Mouse (Mus musculus) R1 (cell line): ENCODE measurements around the gene Axl.
A peak's percentile ranks its signal among the peaks of the same experiment; 100 is the strongest.

ENCODE experiments used
- DNase-seq: peaks from one replicate; pipeline ENCODE4 v3.0.0-alpha.2; 2018; ENCODE audit warnings: low read depth, low spot score

The Axl gene

GRCm38 (mm10) chr7:25788220-25789128, at the start of gene Axl:
Gene Axl, minus strand, starts transcription at chr7:25788705.
- DNase-seq, result peak; percentile 58

DNA sequence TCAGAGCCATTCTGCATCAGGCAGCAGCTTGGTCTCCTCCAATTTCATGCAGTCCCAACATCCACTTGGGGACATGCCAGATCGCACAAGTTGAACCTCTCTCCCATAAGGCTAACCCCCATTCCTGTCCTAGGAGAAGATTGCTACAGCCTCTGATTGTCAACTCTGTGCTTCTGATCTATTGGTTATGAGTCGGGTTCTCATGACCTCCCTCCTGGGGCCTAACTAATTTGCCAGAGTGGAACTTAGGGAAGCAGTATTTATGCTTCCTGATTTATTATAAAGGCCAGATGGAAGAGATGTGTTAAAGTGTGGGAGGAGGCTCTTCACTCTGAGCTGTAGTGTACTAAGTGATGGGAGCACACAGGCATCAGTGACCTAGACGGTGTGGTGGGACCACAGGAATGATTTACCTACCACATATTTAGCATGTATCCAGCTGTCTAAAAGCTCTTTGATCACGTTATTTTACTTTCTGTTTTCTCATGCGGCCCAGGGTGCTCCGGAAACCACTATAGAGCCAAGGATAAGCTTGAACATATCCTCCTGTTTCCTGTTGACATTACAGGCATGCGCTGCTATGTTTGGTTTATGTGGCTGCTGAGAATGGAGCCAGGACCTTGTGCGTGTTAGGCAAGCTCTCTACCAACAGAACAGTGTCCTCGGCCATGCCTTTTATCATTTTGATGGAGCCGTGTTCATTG, 46.8 kb upstream of the Axl start:
- DNase-seq, result no peak

DNA sequence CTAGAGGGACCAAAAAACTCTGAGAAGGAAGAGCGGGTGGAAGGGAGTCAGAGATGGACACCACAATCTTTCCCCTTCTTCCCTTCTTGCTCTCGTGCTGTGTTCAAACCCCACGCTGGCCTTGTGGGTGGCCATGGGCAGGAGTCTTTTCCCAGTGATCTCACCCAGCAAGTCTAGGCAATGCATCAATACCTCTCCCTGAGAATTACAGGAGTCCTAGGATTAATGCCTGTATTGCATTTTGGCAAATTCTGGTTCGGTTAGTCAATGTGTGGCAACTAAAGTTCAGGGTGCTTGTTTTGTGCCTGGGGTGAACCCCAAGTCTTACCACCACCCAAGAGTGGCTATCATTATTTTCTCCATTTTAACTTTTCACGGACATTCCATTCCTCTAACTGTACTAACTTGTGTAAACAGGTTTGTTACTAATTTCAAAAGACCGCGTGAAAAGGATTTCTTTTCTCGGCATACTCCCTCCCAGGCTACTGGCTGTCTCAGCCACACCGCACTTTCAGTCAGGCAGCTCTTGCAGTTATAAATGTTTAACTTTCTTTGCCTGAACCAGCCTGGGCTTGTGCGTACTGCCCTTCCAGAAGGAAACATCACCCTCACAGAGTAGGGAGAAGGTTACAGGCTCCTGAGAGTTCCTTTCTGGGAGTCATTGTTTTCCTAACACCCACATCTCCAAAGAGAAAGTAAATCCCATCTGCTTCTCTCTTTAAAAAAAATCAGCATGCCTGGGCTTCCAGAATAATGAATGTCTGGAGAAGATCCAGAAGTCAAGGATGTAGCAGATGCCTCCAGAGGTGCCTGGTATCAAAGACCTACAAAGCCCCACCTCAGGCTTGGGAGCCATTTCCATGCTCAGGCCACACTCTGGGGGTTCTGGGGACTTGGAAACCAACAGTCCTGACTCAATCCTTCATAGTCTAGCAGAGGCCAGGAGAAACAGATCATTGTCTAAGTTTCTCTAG, 43.3 kb upstream of the Axl start:
- DNase-seq, result no peak

GRCm38 (mm10) chr7:25830251-25830650, 41.7 kb upstream of the Axl start:
- no peak for DNase-seq

DNA sequence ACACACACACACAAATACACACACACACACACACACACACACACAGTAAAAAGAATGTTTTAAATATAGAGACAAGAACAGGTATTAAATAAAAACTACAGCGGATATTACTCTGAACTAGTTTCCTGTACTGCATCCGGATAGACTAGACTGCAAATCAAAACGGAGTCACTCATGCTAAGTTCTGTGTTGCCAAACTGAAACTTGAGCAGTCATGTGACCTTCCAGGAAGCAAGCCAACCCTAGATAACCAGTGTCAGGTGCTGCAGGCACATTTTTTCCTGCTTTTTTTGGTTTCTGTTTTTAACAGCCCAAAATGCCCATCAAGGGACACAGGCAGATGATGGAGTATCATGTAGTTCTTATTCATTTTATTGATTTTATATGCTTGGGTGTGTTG, 38.7 kb upstream of the Axl start:
- no peak for DNase-seq

- DNase-seq, result no peak
These were observed 37.5 kb upstream of the Axl start for GRCm38 (mm10) chr7:25826029-25826428.

DNA sequence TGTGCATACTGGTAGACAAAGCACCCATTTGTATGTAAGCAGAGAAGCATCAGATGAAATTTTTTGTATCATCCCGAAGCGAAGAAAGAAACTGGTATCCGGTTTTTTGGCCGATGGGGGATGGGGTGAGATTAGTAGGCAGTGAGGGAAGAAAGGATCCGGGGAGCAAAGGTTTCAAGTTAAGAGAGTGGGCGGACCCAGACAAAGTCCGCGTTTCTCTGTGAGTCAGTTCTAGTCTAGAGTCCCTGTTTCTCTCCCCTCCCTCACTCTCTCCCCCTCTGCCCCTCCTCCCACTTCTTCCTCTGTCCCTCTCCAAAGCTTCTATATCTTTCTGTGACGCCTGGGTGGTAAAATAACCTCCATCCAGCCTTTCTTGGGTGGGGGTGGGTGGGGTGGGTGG, 36.5 kb upstream of the Axl start:
- DNase-seq, result no peak

DNA sequence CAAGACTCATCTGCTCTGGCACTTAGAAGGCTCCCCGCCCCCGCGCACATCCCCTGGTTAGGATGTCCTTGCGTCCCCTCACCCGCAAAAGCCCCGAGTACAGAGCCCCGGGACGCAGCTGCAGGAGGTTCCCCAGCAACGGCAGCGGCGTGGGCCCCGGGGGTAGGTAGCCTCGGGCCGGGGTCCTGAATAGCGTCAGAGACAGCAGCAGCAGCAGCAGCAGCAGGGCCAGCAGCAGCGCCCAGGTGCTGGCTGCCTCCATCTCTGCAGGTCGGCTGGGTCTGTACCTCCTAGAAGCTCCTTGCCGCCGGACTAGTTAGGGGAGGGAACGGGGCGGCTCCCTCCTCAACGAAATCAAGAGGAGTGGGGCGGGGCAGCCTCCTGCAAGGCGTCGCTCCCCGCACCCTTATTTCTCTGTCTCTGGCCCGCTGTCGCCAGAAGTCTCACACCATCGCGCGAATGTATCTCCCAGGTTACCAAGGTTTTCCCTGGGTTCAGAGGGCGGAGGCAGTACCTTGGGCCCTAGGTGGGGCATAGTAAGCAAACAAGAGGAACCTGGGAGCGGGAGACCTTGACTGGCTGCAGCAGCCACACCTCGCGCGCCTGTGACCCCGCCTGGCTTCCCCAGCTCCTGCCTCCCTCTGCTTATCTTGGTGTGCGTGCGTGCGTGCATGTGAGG, 27.9 kb upstream of the Axl start, which contains the start of gene Cyp2s1:
Gene Cyp2s1, minus strand, starts transcription at position 673 of the 679 bp plus-strand sequence.
- DNase-seq, result peak; percentile 97

DNA sequence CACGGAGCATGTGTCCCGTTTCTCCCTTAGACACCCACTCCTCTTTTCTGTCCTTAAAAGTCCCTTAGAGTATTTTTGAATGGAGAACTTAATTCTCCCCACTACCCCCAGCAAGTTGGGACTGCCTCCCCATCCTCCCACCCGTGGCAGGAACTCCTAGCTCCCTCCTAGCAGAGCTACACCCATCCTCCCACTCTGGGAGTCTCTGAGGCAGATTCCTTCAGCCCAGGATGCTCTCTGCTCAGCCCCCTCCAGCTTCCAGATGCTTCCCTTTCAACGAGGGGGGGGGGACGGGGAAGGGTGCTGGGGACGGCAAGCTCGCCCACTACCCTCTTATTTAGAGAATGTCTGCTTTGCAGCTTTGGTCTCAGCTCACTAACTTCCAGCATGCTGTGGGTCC, 27.1 kb upstream of the Axl start:
- no peak for DNase-seq

DNA sequence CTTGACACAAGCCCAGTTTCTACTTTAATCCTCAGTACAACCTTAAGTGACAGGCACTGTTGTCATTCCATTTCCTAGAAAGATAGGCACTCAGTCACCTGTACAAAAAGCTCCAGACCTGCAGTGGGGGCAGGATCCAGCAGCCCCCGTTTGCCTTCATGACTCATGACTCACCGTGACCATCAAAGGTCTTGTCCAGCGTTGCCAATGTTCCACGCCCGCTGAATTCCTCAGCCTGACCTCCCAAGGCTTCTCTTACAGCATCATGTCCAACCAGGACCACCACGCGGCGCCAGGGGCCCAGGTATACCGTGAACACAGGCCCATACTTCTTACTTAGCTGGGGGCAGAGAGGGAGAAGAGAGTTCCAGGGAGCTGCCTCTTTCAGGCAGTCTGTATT, 26.2 kb upstream of the Axl start:
- no peak for DNase-seq

- DNase-seq, result no peak
These were observed 23.7 kb upstream of the Axl start for GRCm38 (mm10) chr7:25812195-25812594.

- no peak for DNase-seq
These were observed 23.2 kb upstream of the Axl start for GRCm38 (mm10) chr7:25811716-25812115.

DNA sequence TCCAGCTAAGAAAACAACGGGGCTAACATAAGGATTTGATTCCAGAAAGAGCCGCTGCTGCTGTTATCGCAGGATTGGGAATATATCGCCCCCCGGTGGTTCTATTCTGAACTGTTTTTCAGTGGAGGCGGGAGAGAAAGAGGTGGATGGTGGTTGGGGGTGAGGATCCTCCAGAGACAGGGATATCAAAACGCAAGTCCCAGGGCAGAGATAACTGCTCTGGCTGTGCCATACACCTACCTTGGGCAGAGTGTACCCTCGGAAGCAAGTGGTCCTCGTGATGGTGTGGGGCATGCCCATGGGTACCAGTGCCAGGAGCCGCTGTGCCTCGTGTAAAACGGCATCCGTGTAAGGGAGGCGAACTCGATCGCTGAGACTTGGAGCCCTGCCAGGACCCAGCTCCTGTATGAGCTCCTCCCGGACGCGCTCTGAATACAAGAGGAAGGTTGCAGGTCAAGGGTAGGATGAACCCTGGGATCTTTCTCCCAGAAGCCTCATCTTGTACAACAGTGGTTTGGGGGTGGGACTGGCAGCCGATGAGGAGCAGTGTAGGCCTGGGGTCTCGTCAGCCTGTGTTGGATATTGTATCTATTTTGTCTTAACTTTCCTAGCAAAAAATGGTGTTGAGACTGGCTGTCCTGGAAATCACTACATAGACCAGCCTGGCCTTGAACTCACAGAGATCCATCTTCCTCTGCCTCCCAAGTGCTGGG, 17.3 kb upstream of the Axl start:
- peak; percentile 86 for DNase-seq

DNA sequence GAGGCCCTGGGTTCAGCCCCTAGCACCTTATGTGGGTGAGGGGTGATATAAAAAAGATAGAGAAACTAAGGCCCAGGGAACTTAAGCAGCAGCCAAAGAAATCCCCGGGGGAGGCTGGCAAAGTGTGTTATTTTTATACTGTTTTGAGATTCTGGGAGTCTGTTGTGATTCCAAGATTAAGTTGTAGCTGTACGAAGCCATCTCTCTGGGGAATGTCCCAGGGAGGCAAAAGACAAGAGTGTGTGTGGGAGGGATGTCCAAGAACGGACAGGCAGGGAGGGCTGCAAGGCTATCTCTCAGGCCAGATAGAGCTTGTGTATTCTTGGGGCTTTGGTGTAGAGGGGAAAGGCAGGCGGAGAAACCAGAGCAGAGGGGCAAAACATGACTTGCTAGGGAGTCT, 16.3 kb upstream of the Axl start:
- no peak for DNase-seq

GRCm38 (mm10) chr7:25803460-25803859, 15.0 kb upstream of the Axl start:
- no peak for DNase-seq

- DNase-seq, result peak; percentile 79
These were observed 14.0 kb upstream of the Axl start for GRCm38 (mm10) chr7:25802241-25803125.

- DNase-seq, result no peak
These were observed 12.5 kb upstream of the Axl start for GRCm38 (mm10) chr7:25801031-25801430.

DNA sequence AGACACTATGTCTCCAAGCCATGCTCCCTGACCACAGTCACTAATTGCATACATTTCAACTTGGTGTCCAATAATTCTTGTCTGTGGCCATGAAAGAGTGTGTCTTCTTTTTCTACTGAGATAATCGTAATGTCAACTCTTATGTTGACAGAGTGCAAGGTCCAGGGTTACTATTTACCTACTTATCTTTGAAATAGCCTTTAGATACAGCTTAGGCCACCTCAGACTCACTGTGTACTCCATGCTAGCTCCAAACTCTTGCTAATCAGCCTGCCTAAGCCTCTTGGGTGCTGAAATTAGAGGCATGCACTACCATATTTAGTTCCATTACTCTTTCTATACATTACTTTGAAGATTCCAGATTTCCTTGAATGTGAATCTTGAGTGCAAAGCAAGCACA, 10.9 kb upstream of the Axl start:
- no peak for DNase-seq

DNA sequence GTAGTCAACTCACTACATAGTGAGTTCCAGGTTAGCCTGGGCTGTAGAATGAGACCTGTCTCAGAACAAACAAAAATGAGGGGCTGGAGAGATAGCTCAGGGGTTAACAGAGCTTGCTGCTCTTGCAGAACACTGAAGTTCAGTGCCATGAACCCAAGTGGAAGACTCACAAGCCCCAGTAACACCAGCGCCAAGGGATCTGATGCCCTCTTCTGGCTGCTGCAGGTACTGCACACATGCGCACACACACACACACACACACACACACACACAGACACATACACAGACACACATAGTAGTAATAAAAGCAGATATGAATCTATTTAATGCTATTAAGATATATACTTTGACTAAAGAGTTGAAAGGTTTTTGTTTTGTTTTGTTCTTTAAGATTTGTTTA, 10.0 kb upstream of the Axl start:
- peak; percentile 59 for DNase-seq
